Mouse (Mus musculus) bone marrow, adult 2 months (tissue): ENCODE measurements around the gene Galnt3.

ENCODE experiments used
- CTCF ChIP-seq: fragments of 200-500 bp; IDR thresholded peaks from 2 replicates; pipeline ENCODE4 v1.5.1; 2011; ENCODE audit warnings: low read length, control low read depth; ENCODE audit not compliant: control insufficient read depth, insufficient read depth
- POLR2A ChIP-seq: fragments of 200-500 bp; IDR thresholded peaks from 2 replicates; pipeline ENCODE4 v1.6.1; 2011; ENCODE audit warnings: low read depth, mild to moderate bottlenecking, control low read depth, low read length, borderline replicate concordance; ENCODE audit not compliant: control insufficient read depth

- TF ChIP-seq POLR2A = no peak
- TF ChIP-seq CTCF = no peak
These were observed 821 bp downstream of the Galnt3 start for GRCm38 (mm10) chr2:66123756-66124589.
